Mouse (Mus musculus): ENCODE results near the gene Lmf2.

DNA sequence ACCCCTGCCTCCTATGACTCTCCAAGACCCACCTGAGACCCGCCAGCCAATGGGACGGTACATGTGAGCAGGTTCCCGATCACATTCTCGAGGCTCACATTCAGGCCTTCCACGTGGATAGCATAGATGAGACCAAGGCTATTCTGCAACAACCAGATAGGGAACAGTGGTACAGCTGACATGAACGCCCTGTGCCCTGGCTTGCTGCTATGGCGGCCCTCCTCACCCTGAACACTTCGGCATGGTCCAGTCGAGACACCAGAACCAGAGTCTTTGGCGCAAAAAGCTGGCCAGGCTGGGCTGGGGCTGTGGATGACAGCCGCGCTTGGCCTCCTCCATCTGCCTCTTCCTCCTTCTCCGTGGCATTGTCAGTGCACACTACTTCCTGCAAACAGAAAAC is 48.0 kb downstream of the Lmf2 start:
- TF ChIP-seq CTCF (IDR thresholded peaks at IDR 0.05; ENCODE audit: insufficient read depth, low read length) (no peak), POLR2A (IDR thresholded peaks at IDR 0.05; ENCODE audit: borderline replicate concordance, extremely low read depth, low read depth, low read length) (no peak)

Measured in lung, adult 2 months (tissue).